Mouse (Mus musculus): ENCODE measurements around the gene Galr3. TPM values are rescaled to one million over a fixed set of nuclear protein-coding genes. Genes with fewer than 3 reads are reported as not detected.

The Galr3 gene
- polyA plus RNA-seq, 1 experiment from 2014 or later = not detected

GRCm38 (mm10) chr15:79075658-79076365 is 34.1 kb downstream of the Galr3 start:
- WGBS = 39% methylated on average over 15 of the region's 15 CpGs
- no peaks in the 10 kb centered on the region for H3K27me3 ChIP-seq (ENCODE audit: control insufficient read depth, insufficient read depth, low read length)
- H3K4me2 ChIP-seq (ENCODE audit: low read depth, severe bottlenecking) = peak overlapping the region; percentile 88
- ATAC-seq (ENCODE audit: insufficient number of reproducible peaks, low FRiP score, low TSS enrichment, low read depth) (peak; percentile 36; the same call in 1 of the 2 replicates), DNase-seq (ENCODE audit: low spot score) (no peak)
- H3K36me3 ChIP-seq (ENCODE audit: control insufficient read depth, insufficient read depth, low read length) = peaks cover 19% of the 10 kb centered on the region
- H3K4me3 ChIP-seq (ENCODE audit: low read depth, low read length) = peak overlapping the region; percentile 96
- H3K4me1 ChIP-seq (ENCODE audit: control insufficient read depth, insufficient read depth, low read length) = peaks cover 5% of the 10 kb centered on the region; the same call in 1 of the 2 replicates
- H3K9ac ChIP-seq (ENCODE audit: low read length) = peak overlapping the region; percentile 83
- H3K27ac ChIP-seq (replicated peaks; ENCODE audit: low read depth, low read length) = no peak overlapping the region
- no peaks in the 10 kb centered on the region for H3K9me3 ChIP-seq (ENCODE audit: control insufficient read depth, low read length)

- ATAC-seq (ENCODE audit: insufficient number of reproducible peaks, low FRiP score, low TSS enrichment, low read depth) = no peak
- Histone ChIP-seq H3K36me3 (ENCODE audit: control insufficient read depth, insufficient read depth, low read length) (peaks cover 36% of the 10 kb centered on the region), H3K27ac (replicated peaks; ENCODE audit: low read depth, low read length) (no peak overlapping the region), H3K4me1 (ENCODE audit: control insufficient read depth, insufficient read depth, low read length) (peaks cover 5% of the 10 kb centered on the region; the same call in 1 of the 2 replicates), H3K27me3 (ENCODE audit: control insufficient read depth, insufficient read depth, low read length) (no peaks in the 10 kb centered on the region), H3K9ac (ENCODE audit: low read length) (no peak overlapping the region), H3K9me3 (ENCODE audit: control insufficient read depth, low read length) (no peaks in the 10 kb centered on the region), H3K4me3 (ENCODE audit: low read depth, low read length) (no peak overlapping the region), H3K4me2 (ENCODE audit: low read depth, severe bottlenecking) (no peak overlapping the region)
- WGBS = 97% methylated on average over 7 of the region's 7 CpGs
- no peak for DNase-seq (ENCODE audit: low spot score)
Observed at GRCm38 (mm10) chr15:79079567-79079966, 37.9 kb downstream of the Galr3 start.

- no peak overlapping the region for H3K27ac ChIP-seq (replicated peaks; ENCODE audit: low read depth, low read length)
- DNase-seq (ENCODE audit: low spot score) = no peak
- peaks cover 30% of the 10 kb centered on the region for H3K36me3 ChIP-seq (ENCODE audit: control insufficient read depth, insufficient read depth, low read length)
- WGBS = 91% methylated on average over 6 of the region's 6 CpGs
- H3K27me3 ChIP-seq (ENCODE audit: control insufficient read depth, insufficient read depth, low read length) = no peaks in the 10 kb centered on the region
- H3K9ac ChIP-seq (ENCODE audit: low read length) = no peak overlapping the region
- H3K4me1 ChIP-seq (ENCODE audit: control insufficient read depth, insufficient read depth, low read length) = no peaks in the 10 kb centered on the region
- no peaks in the 10 kb centered on the region for H3K9me3 ChIP-seq (ENCODE audit: control insufficient read depth, low read length)
- no peak for ATAC-seq (ENCODE audit: insufficient number of reproducible peaks, low FRiP score, low TSS enrichment, low read depth)
- no peak overlapping the region for H3K4me3 ChIP-seq (ENCODE audit: low read depth, low read length)
- no peak overlapping the region for H3K4me2 ChIP-seq (ENCODE audit: low read depth, severe bottlenecking)
Observed at GRCm38 (mm10) chr15:79092284-79092683, 50.6 kb downstream of the Galr3 start.

Small RNA genes within 50 kb of the gene (microRNA-seq; reads per million reads assigned to microRNA genes)
- gene Mir6956 = 1.5 reads per million

Other genes starting within 250 kb of the Galr3 start
- gene Card10, start 238.8 kb upstream of the Galr3 start, polyA plus RNA-seq (2014; fragmentation: Nextera tagmentation; extraction: Ambion mirVana) = 3.4 and 3.5 TPM in 2 replicates
- gene Cdc42ep1, start 199.3 kb upstream of the Galr3 start, polyA plus RNA-seq (2014; fragmentation: Nextera tagmentation; extraction: Ambion mirVana) = 11.2 and 12.6 TPM in 2 replicates
- not detected in 2 replicates for gene Lgals2, start 186.4 kb upstream of the Galr3 start, polyA plus RNA-seq (2014; fragmentation: Nextera tagmentation; extraction: Ambion mirVana)
- 30.9 and 32.7 TPM in 2 replicates for gene Gga1, start 164.7 kb upstream of the Galr3 start, polyA plus RNA-seq (2014; fragmentation: Nextera tagmentation; extraction: Ambion mirVana)
- gene Gm49510, start 142.2 kb upstream of the Galr3 start, polyA plus RNA-seq (2014; fragmentation: Nextera tagmentation; extraction: Ambion mirVana) = 0.92 and 1.0 TPM in 2 replicates
- gene Sh3bp1, start 142.1 kb upstream of the Galr3 start, polyA plus RNA-seq (2014; fragmentation: Nextera tagmentation; extraction: Ambion mirVana) = 45.0 and 50.9 TPM in 2 replicates
- 38.2 and 39.6 TPM in 2 replicates for gene Pdxp, start 128.0 kb upstream of the Galr3 start, polyA plus RNA-seq (2014; fragmentation: Nextera tagmentation; extraction: Ambion mirVana)
- 567 and 570 TPM in 2 replicates for gene Lgals1, start 115.2 kb upstream of the Galr3 start, polyA plus RNA-seq (2014; fragmentation: Nextera tagmentation; extraction: Ambion mirVana)
- gene Nol12, start 107.0 kb upstream of the Galr3 start, polyA plus RNA-seq (2014; fragmentation: Nextera tagmentation; extraction: Ambion mirVana) = 72.7 and 76.3 TPM in 2 replicates
- 47.9 and 50.8 TPM in 2 replicates for gene Triobp, start 94.2 kb upstream of the Galr3 start, polyA plus RNA-seq (2014; fragmentation: Nextera tagmentation; extraction: Ambion mirVana)
- gene H1f0, start 13.4 kb upstream of the Galr3 start, polyA plus RNA-seq (2014; fragmentation: Nextera tagmentation; extraction: Ambion mirVana) = 271 and 369 TPM in 2 replicates
- 56.7 and 63.2 TPM in 2 replicates for gene Ankrd54, start 21.0 kb downstream of the Galr3 start, polyA plus RNA-seq (2014; fragmentation: Nextera tagmentation; extraction: Ambion mirVana)
- 275 and 280 TPM in 2 replicates for gene Eif3l, start 33.3 kb downstream of the Galr3 start, polyA plus RNA-seq (2014; fragmentation: Nextera tagmentation; extraction: Ambion mirVana)
- gene Micall1, start 67.0 kb downstream of the Galr3 start, polyA plus RNA-seq (2014; fragmentation: Nextera tagmentation; extraction: Ambion mirVana) = 7.8 and 8.1 TPM in 2 replicates
- 354 and 385 TPM in 2 replicates for gene Polr2f, start 99.1 kb downstream of the Galr3 start, polyA plus RNA-seq (2014; fragmentation: Nextera tagmentation; extraction: Ambion mirVana)
- gene 1700088E04Rik, start 99.4 kb downstream of the Galr3 start, polyA plus RNA-seq (2014; fragmentation: Nextera tagmentation; extraction: Ambion mirVana) = 4.5 and 5.1 TPM in 2 replicates
- gene Sox10, start 123.4 kb downstream of the Galr3 start, polyA plus RNA-seq (2014; fragmentation: Nextera tagmentation; extraction: Ambion mirVana) = 3.5 and 3.9 TPM in 2 replicates
- 23.6 and 25.0 TPM in 2 replicates for gene Pick1, start 187.3 kb downstream of the Galr3 start, polyA plus RNA-seq (2014; fragmentation: Nextera tagmentation; extraction: Ambion mirVana)
- gene Gm49486, start 187.5 kb downstream of the Galr3 start, polyA plus RNA-seq (2014; fragmentation: Nextera tagmentation; extraction: Ambion mirVana) = 0.43 and 0.47 TPM in 2 replicates
- not detected in 2 replicates for gene Slc16a8, start 212.9 kb downstream of the Galr3 start, polyA plus RNA-seq (2014; fragmentation: Nextera tagmentation; extraction: Ambion mirVana)
- gene Baiap2l2, start 243.7 kb downstream of the Galr3 start, polyA plus RNA-seq (2014; fragmentation: Nextera tagmentation; extraction: Ambion mirVana) = 0.88 and 3.3 TPM in 2 replicates